ENCODE assay signal across 27 mouse cellular contexts in the genomic region with DNA sequence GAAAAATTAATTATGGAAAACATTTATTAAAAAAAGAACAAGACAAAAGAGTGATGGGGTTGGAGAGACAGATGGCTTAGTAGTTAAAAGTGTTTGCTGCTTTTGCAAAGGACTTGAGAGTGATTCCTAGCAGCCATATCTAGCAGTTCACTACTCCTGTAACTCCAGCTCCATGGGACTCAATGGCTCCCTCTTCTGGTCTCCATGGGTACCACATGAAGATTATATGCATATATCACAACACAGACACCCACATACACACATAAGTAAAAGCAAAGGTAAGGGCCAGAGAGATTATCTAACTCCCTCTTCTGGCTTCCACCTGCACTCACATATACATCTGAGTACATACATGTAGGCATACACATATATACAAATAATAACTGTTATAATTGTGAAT.
DNase-seq lines count a peak whose midpoint lies in the region; ATAC-seq and TF ChIP-seq lines count a peak whose summit lies in the region.
"Had no signal": no experiment of that assay in that cellular context is flagged by ENCODE, and none has a peak within 500 bp of the region (broad histone marks: within the 10 kb centered on the region; RNA-seq: fewer than 3 reads in every experiment).

No protein-coding gene starts in this region.

- no peak for DNase-seq in lung, embryonic 14.5 days
- DNase-seq in lung, adult 18-20 months: no peak
- peak; percentile 20 for DNase-seq in ES-E14 (ENCODE audit: low read depth, low spot score)
- DNase-seq in brain, embryonic 14.5 days (ENCODE audit: low read depth): no peak
- DNase-seq in cerebellum, adult 18-20 months: no peak
- no peak for DNase-seq in cerebellum, adult 8-10 months
- DNase-seq: adrenal gland, adult 8-10 months; cerebellum, adult 11 months; heart, postnatal 14 days; kidney, adult 18-20 months; kidney, postnatal 4 days; layer of hippocampus, adult 9-11 months; left cerebral cortex, postnatal 4 days; liver, embryonic 13.5 days; thymus, adult 2 months; thymus, postnatal 36 days had no signal

- H3K9me3 ChIP-seq in intestine, postnatal 0 days (ENCODE audit: control insufficient read depth): no peaks in the 10 kb centered on the region
- H3K9me3 ChIP-seq in intestine, embryonic 15.5 days: no peaks in the 10 kb centered on the region
- no peaks in the 10 kb centered on the region for H3K9me3 ChIP-seq in lung, embryonic 14.5 days (ENCODE audit: low read depth, low read length)
- no peaks in the 10 kb centered on the region for H3K9me3 ChIP-seq in ES-E14 (ENCODE audit: control insufficient read depth, insufficient read depth, low read depth, low read length)
- H3K9me3 ChIP-seq: embryonic facial prominence, embryonic 13.5 days; liver, embryonic 13.5 days; lung, embryonic 15.5 days; midbrain, embryonic 10.5 days; neural tube, embryonic 12.5 days had no signal

- in situ Hi-C loops in ES-E14 (cut with MboI; ENCODE audit: low sequenced_read_pairs in 2 of 2, unreplicated experiment in 2 of 2): no loop called here

- TF ChIP-seq CTCF in intestine, postnatal 0 days (IDR thresholded peaks at IDR 0.05; ENCODE audit: low read depth): peak; percentile 19; the same call in 1 of the 2 replicates
- peak; percentile 26 for TF ChIP-seq CTCF in lung, embryonic 14.5 days (IDR thresholded peaks at IDR 0.05; ENCODE audit: low read depth)
- TF ChIP-seq CTCF in brain, embryonic 14.5 days (IDR thresholded peaks at IDR 0.05; ENCODE audit: borderline replicate concordance, extremely low read depth, insufficient read depth, insufficient read length): peak; percentile 16; the same call in 1 of the 2 replicates

- H3K27ac ChIP-seq in intestine, postnatal 0 days (ENCODE audit: low read depth, low read length): no peak overlapping the region
- no peak overlapping the region for H3K27ac ChIP-seq in intestine, embryonic 15.5 days
- no peak overlapping the region for H3K27ac ChIP-seq in lung, embryonic 14.5 days (ENCODE audit: low read depth)
- no peak overlapping the region for H3K27ac ChIP-seq in ES-E14 (ENCODE audit: insufficient read depth, low read depth, low read length, poor library complexity, severe bottlenecking)
- H3K27ac ChIP-seq: embryonic facial prominence, embryonic 13.5 days; forebrain, embryonic 10.5 days; liver, embryonic 13.5 days; lung, embryonic 15.5 days; midbrain, embryonic 10.5 days; neural tube, embryonic 12.5 days had no signal

- no peak overlapping the region for H3K4me2 ChIP-seq in intestine, postnatal 0 days (replicated peaks; ENCODE audit: low read depth)
- H3K4me2 ChIP-seq in intestine, embryonic 15.5 days (replicated peaks): no peak overlapping the region
- no peak overlapping the region for H3K4me2 ChIP-seq in lung, embryonic 14.5 days
- H3K4me2 ChIP-seq: embryonic facial prominence, embryonic 13.5 days; liver, embryonic 13.5 days; lung, embryonic 15.5 days; neural tube, embryonic 12.5 days had no signal

- TF ChIP-seq POLR2A in brain, embryonic 14.5 days (IDR thresholded peaks at IDR 0.05; ENCODE audit: borderline replicate concordance, extremely low read depth, insufficient read depth, insufficient read length, poor library complexity, severe bottlenecking): no peak

- no peaks in the 10 kb centered on the region for H3K36me3 ChIP-seq in intestine, postnatal 0 days (ENCODE audit: control insufficient read depth, insufficient read depth)
- no peaks in the 10 kb centered on the region for H3K36me3 ChIP-seq in intestine, embryonic 15.5 days
- no peaks in the 10 kb centered on the region for H3K36me3 ChIP-seq in lung, embryonic 14.5 days (ENCODE audit: insufficient read depth)
- H3K36me3 ChIP-seq in ES-E14 (ENCODE audit: control insufficient read depth, insufficient read depth, low read length, poor library complexity, severe bottlenecking): no peaks in the 10 kb centered on the region
- H3K36me3 ChIP-seq: embryonic facial prominence, embryonic 13.5 days; forebrain, embryonic 10.5 days; liver, embryonic 13.5 days; lung, embryonic 15.5 days; midbrain, embryonic 10.5 days; neural tube, embryonic 12.5 days had no signal

- H3K4me1 ChIP-seq in intestine, postnatal 0 days (replicated peaks; ENCODE audit: control insufficient read depth, insufficient read depth, low read length): no peaks in the 10 kb centered on the region
- H3K4me1 ChIP-seq in intestine, embryonic 15.5 days (replicated peaks): no peaks in the 10 kb centered on the region
- H3K4me1 ChIP-seq in lung, embryonic 14.5 days (ENCODE audit: insufficient read depth): no peaks in the 10 kb centered on the region
- no peaks in the 10 kb centered on the region for H3K4me1 ChIP-seq in ES-E14 (ENCODE audit: control insufficient read depth in 2 of 2, insufficient read depth in 2 of 2, low read length in 2 of 2, poor library complexity in 1 of 2)
- H3K4me1 ChIP-seq: embryonic facial prominence, embryonic 13.5 days; forebrain, embryonic 10.5 days; liver, embryonic 13.5 days; lung, embryonic 15.5 days; neural tube, embryonic 12.5 days had no signal

- H3K27me3 ChIP-seq in intestine, postnatal 0 days (replicated peaks; ENCODE audit: control insufficient read depth, insufficient read depth, low read length): no peaks in the 10 kb centered on the region
- no peaks in the 10 kb centered on the region for H3K27me3 ChIP-seq in intestine, embryonic 15.5 days (replicated peaks)
- no peaks in the 10 kb centered on the region for H3K27me3 ChIP-seq in lung, embryonic 14.5 days (ENCODE audit: insufficient read depth, low read length)
- H3K27me3 ChIP-seq: embryonic facial prominence, embryonic 13.5 days; liver, embryonic 13.5 days; lung, embryonic 15.5 days; neural tube, embryonic 12.5 days had no signal

- no peak overlapping the region for H3K4me3 ChIP-seq in intestine, postnatal 0 days (ENCODE audit: low read depth, low read length)
- H3K4me3 ChIP-seq in intestine, embryonic 15.5 days (replicated peaks): no peak overlapping the region
- no peak overlapping the region for H3K4me3 ChIP-seq in lung, embryonic 14.5 days (ENCODE audit: low read depth, low read length)
- no peak overlapping the region for H3K4me3 ChIP-seq in ES-E14 (ENCODE audit: insufficient read depth in 1 of 2, low read depth in 1 of 2, low read length in 2 of 2, poor library complexity in 1 of 2, severe bottlenecking in 1 of 2)
- H3K4me3 ChIP-seq: embryonic facial prominence, embryonic 13.5 days; forebrain, embryonic 10.5 days; liver, embryonic 13.5 days; lung, embryonic 15.5 days; midbrain, embryonic 10.5 days; myocyte; neural tube, embryonic 12.5 days had no signal

- H3K9ac ChIP-seq in intestine, postnatal 0 days (ENCODE audit: low read depth, low read length): no peak overlapping the region
- H3K9ac ChIP-seq in intestine, embryonic 15.5 days: no peak overlapping the region
- no peak overlapping the region for H3K9ac ChIP-seq in lung, embryonic 14.5 days
- no peak overlapping the region for H3K9ac ChIP-seq in ES-E14 (ENCODE audit: insufficient read depth, low read depth, low read length, poor library complexity, severe bottlenecking)
- H3K9ac ChIP-seq: embryonic facial prominence, embryonic 13.5 days; liver, embryonic 13.5 days; lung, embryonic 15.5 days; neural tube, embryonic 12.5 days had no signal

- no peak for ATAC-seq in intestine, postnatal 0 days
- no peak for ATAC-seq in intestine, embryonic 15.5 days
- ATAC-seq in lung, embryonic 14.5 days (ENCODE audit: insufficient read depth): no peak
- ATAC-seq: CD4-positive, CD25-positive, alpha-beta regulatory T cell, adult 4 months; forebrain, embryonic 16.5 days; midbrain, embryonic 16.5 days had no signal

TF ChIP-seq in ES-E14, 5 proteins besides CTCF, POLR2A, EP300 and RAD21:
- TF ChIP-seq CHD2 (IDR thresholded peaks at IDR 0.05; ENCODE audit: low read depth, low read length): no peak
- TF ChIP-seq ZC3H11A (IDR thresholded peaks at IDR 0.05; ENCODE audit: borderline replicate concordance, low read depth, low read length): peak; percentile 29; the same call in 1 of the 2 replicates
- TF ChIP-seq HCFC1 (IDR thresholded peaks at IDR 0.05; ENCODE audit: borderline replicate concordance, insufficient read depth, low read length): no peak
